Mouse (Mus musculus) forebrain, embryonic 10.5 days (tissue): ENCODE measurements around the gene Fam76a. TPM values are rescaled to one million over a fixed set of nuclear protein-coding genes. Genes with fewer than 3 reads are reported as not detected.

ENCODE experiments used
- DNase-seq: peaks from one replicate; pipeline ENCODE4 v3.0.0-alpha.2; 2017; ENCODE audit warnings: low spot score; ENCODE audit errors: extremely low spot score
- H3K27ac ChIP-seq: fragments of 300-500 bp; sonication (generic); 2 replicates; pipeline ENCODE4 v1.5.1; 2016; ENCODE audit warnings: mild to moderate bottlenecking
- H3K27me3 ChIP-seq: fragments of 300-500 bp; sonication (generic); 2 replicates; pipeline ENCODE4 v1.6.1; 2016; ENCODE audit warnings: mild to moderate bottlenecking; ENCODE audit not compliant: poor library complexity, severe bottlenecking
- H3K36me3 ChIP-seq: fragments of 300-500 bp; sonication (generic); replicated peaks from 2 replicates; pipeline ENCODE4 v1.6.1; 2016; ENCODE audit warnings: mild to moderate bottlenecking, moderate library complexity
- H3K4me1 ChIP-seq: fragments of 300-500 bp; sonication (generic); 2 replicates; pipeline ENCODE4 v1.6.1; 2016
- H3K4me3 ChIP-seq: fragments of 300-500 bp; sonication (generic); 2 replicates; pipeline ENCODE4 v1.5.1; 2016; ENCODE audit warnings: mild to moderate bottlenecking, moderate library complexity
- H3K9me3 ChIP-seq: fragments of 300-500 bp; sonication (generic); 2 replicates; pipeline ENCODE4 v1.6.1; 2016; ENCODE audit warnings: mild to moderate bottlenecking, moderate library complexity
- WGBS: fragments of 180-500 bp; shearing (Covaris S2); methylation state at CpG from one replicate; pipeline ENCODE4 v1.1.7; 2016; 5-methylcytosine and 5-hydroxymethylcytosine counted together
- polyA plus RNA-seq: library from polyadenylated mRNA; unstranded; fragments of >200 nt; fragmentation: Nextera tagmentation; extraction: Ambion mirVana; gene quantifications from 2 replicates; pipeline ENCODE4 v1.2.1, GENCODE M21; 2016

The Fam76a gene
- polyA plus RNA-seq, 1 experiment from 2014 or later, result 32.2 TPM

DNA sequence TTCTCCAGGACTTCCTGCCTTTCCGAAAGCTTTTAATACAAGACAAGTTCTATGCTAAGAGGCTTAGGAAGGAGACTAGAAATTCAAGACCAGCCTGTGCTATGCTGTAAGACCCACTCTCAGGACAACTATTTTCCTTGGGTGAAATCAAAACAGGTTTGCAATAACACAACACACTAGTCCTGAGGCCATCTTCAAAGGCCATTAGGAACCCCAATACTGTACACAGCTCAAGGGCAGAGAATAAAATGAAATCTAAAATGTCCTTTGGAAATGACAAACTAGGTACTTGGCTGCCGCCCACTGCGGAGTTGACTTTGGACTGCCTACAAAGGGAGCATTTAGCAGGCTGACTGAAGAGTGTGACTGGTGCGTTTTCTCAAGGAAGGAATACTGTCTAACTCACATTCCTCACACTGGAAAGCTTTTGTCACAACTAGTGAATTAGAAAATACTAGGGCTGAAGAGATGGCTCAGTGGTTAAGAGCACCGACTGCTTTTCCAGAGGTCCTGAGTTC, 16.5 kb downstream of the Fam76a start:
- H3K36me3 ChIP-seq, result peaks cover 82% of the 10 kb centered on the region
- 93% methylated on average over 5 of the region's 5 CpGs for WGBS
- H3K27ac ChIP-seq, result no peak overlapping the region
- H3K9me3 ChIP-seq, result no peaks in the 10 kb centered on the region
- H3K4me3 ChIP-seq, result no peak overlapping the region
- H3K27me3 ChIP-seq, result no peaks in the 10 kb centered on the region
- DNase-seq, result no peak
- no peaks in the 10 kb centered on the region for H3K4me1 ChIP-seq

GRCm38 (mm10) chr4:132904765-132905309, 17.5 kb downstream of the Fam76a start:
- H3K36me3 ChIP-seq, result peaks cover 79% of the 10 kb centered on the region
- H3K27ac ChIP-seq, result no peak overlapping the region

DNA sequence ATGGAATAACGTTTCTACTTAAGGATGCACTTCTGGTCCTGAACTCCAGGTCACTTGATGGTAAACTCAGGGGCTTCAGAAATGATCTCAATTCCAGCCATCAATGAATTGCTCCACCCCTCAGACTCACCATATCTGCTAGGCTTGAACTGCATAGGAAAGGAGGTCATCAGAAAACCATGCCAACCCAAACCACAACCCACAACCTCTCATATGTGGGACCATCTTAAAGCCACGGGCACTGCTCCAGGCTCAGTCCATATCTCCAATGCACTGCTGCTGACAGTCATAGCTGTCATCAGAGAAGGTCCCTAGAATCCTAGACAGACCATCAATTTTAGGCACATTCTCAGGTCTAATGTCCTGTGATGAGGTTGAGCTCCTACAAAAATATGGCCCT, 18.3 kb downstream of the Fam76a start:
- DNase-seq, result no peak
- Histone ChIP-seq H3K4me3 (no peak overlapping the region), H3K4me1 (no peaks in the 10 kb centered on the region), H3K27ac (no peak overlapping the region), H3K9me3 (no peaks in the 10 kb centered on the region), H3K36me3 (peaks cover 74% of the 10 kb centered on the region), H3K27me3 (no peaks in the 10 kb centered on the region)
- WGBS, result 93% methylated on average over 2 of the region's 2 CpGs

More at GRCm38 (mm10) chr4:132904765-132905309, 17.5 kb downstream of the Fam76a start:
- Histone ChIP-seq H3K27me3 (no peaks in the 10 kb centered on the region), H3K4me1 (no peaks in the 10 kb centered on the region), H3K4me3 (no peak overlapping the region), H3K9me3 (no peaks in the 10 kb centered on the region)
- no peak for DNase-seq
- 78% methylated on average over 9 of the region's 9 CpGs for WGBS

GRCm38 (mm10) chr4:132898197-132898596, 24.2 kb downstream of the Fam76a start:
- Histone ChIP-seq H3K27ac (no peak overlapping the region), H3K27me3 (peaks cover 10% of the 10 kb centered on the region), H3K36me3 (peaks cover 32% of the 10 kb centered on the region), H3K9me3 (no peaks in the 10 kb centered on the region), H3K4me3 (no peak overlapping the region), H3K4me1 (peaks cover 14% of the 10 kb centered on the region)
- 91% methylated on average over 9 of the region's 9 CpGs for WGBS
- no peak for DNase-seq

DNA sequence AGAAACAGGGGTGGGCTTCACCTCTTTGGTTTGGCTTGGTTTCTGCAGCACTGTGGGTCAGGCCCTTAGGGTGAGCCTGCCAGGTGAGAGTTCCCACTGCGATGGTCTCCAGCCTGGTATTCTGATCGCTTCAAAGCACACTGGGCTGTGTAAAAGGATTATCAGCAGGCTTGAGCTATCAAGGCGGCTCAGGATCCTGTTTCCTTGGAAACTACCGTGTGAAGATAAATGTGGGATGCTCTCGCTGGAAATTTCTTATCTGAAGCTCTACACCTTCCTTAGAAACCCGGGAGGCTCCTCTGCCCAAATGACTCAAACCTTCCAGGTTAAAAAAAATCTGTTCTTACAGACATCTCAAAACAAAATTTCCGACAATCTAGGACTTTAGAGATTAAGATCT, 28.0 kb downstream of the Fam76a start:
- WGBS, result 8% methylated on average over 7 of the region's 7 CpGs
- H3K36me3 ChIP-seq, result no peaks in the 10 kb centered on the region
- H3K27me3 ChIP-seq, result peaks cover 10% of the 10 kb centered on the region
- H3K4me1 ChIP-seq, result peaks cover 14% of the 10 kb centered on the region
- no peak for DNase-seq
- H3K9me3 ChIP-seq, result no peaks in the 10 kb centered on the region
- H3K27ac ChIP-seq, result no peak overlapping the region
- H3K4me3 ChIP-seq, result no peak overlapping the region

GRCm38 (mm10) chr4:132884844-132885374, 37.4 kb downstream of the Fam76a start:
- 21% methylated on average over 9 of the region's 9 CpGs for WGBS
- peaks cover 29% of the 10 kb centered on the region for H3K4me1 ChIP-seq

GRCm38 (mm10) chr4:132884064-132884843, 38.1 kb downstream of the Fam76a start, which contains the start of gene Stx12:
Stx12 (minus strand) TSS chr4:132884509.
- H3K4me1 ChIP-seq, result peaks cover 29% of the 10 kb centered on the region
- peak within 1 kb of the TSS; percentile 80 for H3K4me3 ChIP-seq
- peak; percentile 87 for DNase-seq
- H3K9me3 ChIP-seq, result no peaks in the 10 kb centered on the region
- under 1% methylated on average over 72 of the region's 72 CpGs for WGBS
- H3K27ac ChIP-seq, result peak within 1 kb of the TSS; percentile 90
- H3K27me3 ChIP-seq, result no peaks in the 10 kb centered on the region
- H3K36me3 ChIP-seq, result peaks cover 20% of the 10 kb centered on the region

More at GRCm38 (mm10) chr4:132884844-132885374, 37.4 kb downstream of the Fam76a start:
- no peaks in the 10 kb centered on the region for H3K9me3 ChIP-seq
- DNase-seq, result no peak
- peak overlapping the region; percentile 80 for H3K4me3 ChIP-seq
- peaks cover 15% of the 10 kb centered on the region for H3K36me3 ChIP-seq
- H3K27me3 ChIP-seq, result no peaks in the 10 kb centered on the region
- H3K27ac ChIP-seq, result peak overlapping the region; percentile 90

DNA sequence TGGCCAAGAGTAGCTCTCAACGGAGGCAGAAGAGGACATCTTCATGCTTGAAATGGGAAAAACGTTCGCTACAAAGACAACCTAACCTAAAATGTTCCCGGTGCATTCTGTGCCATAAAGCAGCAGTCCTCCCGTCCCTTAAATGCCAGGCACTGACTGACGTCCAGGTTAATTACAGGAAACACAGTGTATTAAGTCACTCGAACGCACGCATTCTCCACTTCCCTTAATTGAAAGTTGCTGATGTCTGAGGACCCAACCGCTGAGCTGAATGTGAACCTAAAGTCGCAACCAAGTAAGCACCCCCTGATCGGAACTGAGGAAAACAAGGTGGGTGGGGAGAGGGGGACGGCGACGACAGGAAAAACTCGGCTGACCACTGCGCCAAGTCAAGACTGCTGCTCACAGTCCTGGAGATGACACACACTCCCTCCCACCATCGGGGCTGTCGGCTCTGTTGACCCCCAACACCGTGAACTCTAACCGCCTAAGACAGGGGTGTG, 38.7 kb downstream of the Fam76a start:
- no peaks in the 10 kb centered on the region for H3K27me3 ChIP-seq
- peak overlapping the region; percentile 90 for H3K27ac ChIP-seq
- no peak for DNase-seq
- peak overlapping the region; percentile 80 for H3K4me3 ChIP-seq
- 5% methylated on average over 21 of the region's 21 CpGs for WGBS
- peaks cover 29% of the 10 kb centered on the region for H3K4me1 ChIP-seq
- H3K36me3 ChIP-seq, result peaks cover 20% of the 10 kb centered on the region
- no peaks in the 10 kb centered on the region for H3K9me3 ChIP-seq

GRCm38 (mm10) chr4:132874363-132875097, 47.8 kb downstream of the Fam76a start:
- Histone ChIP-seq H3K27ac (no peak overlapping the region), H3K27me3 (no peaks in the 10 kb centered on the region), H3K36me3 (peaks cover 34% of the 10 kb centered on the region), H3K4me1 (no peaks in the 10 kb centered on the region), H3K4me3 (no peak overlapping the region), H3K9me3 (no peaks in the 10 kb centered on the region)
- no peak for DNase-seq
- 93% methylated on average over 7 of the region's 7 CpGs for WGBS

- Histone ChIP-seq H3K36me3 (peaks cover 41% of the 10 kb centered on the region), H3K27me3 (no peaks in the 10 kb centered on the region), H3K4me3 (no peak overlapping the region), H3K4me1 (no peaks in the 10 kb centered on the region), H3K9me3 (no peaks in the 10 kb centered on the region), H3K27ac (no peak overlapping the region)
- 90% methylated on average over 11 of the region's 11 CpGs for WGBS
- no peak for DNase-seq
Measured at GRCm38 (mm10) chr4:132873481-132874362, 48.6 kb downstream of the Fam76a start.

DNA sequence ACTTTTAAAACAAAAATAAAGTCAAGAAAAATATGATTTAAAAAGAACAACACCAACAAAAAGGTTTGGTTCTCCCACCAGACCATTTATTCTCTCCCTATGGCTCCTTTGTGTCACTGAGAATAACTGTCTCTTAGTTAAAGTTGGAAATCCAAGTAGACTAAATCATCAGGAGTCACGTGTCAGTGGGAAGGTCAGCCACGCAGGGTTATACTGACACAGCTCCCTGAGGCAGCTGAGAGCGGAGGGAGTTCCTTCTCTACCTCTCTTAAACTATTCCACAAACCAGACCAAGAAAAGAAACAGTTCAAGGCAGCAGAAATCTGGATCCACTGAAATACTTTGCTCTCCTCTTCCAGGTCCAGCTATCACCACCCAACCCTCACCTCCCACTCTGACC, 51.2 kb downstream of the Fam76a start:
- DNase-seq, result no peak
- 92% methylated on average over 3 of the region's 3 CpGs for WGBS

GRCm38 (mm10) chr4:132864856-132865255, 57.5 kb downstream of the Fam76a start:
- no peaks in the 10 kb centered on the region for H3K4me1 ChIP-seq
- H3K27ac ChIP-seq, result no peak overlapping the region
- no peaks in the 10 kb centered on the region for H3K9me3 ChIP-seq
- no peak overlapping the region for H3K4me3 ChIP-seq
- H3K27me3 ChIP-seq, result no peaks in the 10 kb centered on the region
- WGBS, result 91% methylated on average over 2 of the region's 2 CpGs
- no peak for DNase-seq
- H3K36me3 ChIP-seq, result peaks cover 85% of the 10 kb centered on the region

More for the DNA sequence above, 51.2 kb downstream of the Fam76a start:
- Histone ChIP-seq H3K36me3 (peaks cover 67% of the 10 kb centered on the region), H3K4me1 (no peaks in the 10 kb centered on the region), H3K27me3 (no peaks in the 10 kb centered on the region), H3K27ac (no peak overlapping the region), H3K9me3 (no peaks in the 10 kb centered on the region), H3K4me3 (no peak overlapping the region)
